Mouse (Mus musculus): ENCODE results near the gene Zfp781. TPM values are rescaled to one million over a fixed set of nuclear protein-coding genes. Genes with fewer than 3 reads are reported as not detected.
"Not testable (repeated sequence)": the region's sequence is repeated elsewhere in the genome, so short reads cannot be mapped to it uniquely, and the experiment has no call there.

Zfp781 gene
- 2.3 and 2.7 TPM in 2 replicates for polyA plus RNA-seq (2015; fragmentation: Nextera tagmentation; extraction: Ambion mirVana)

DNA sequence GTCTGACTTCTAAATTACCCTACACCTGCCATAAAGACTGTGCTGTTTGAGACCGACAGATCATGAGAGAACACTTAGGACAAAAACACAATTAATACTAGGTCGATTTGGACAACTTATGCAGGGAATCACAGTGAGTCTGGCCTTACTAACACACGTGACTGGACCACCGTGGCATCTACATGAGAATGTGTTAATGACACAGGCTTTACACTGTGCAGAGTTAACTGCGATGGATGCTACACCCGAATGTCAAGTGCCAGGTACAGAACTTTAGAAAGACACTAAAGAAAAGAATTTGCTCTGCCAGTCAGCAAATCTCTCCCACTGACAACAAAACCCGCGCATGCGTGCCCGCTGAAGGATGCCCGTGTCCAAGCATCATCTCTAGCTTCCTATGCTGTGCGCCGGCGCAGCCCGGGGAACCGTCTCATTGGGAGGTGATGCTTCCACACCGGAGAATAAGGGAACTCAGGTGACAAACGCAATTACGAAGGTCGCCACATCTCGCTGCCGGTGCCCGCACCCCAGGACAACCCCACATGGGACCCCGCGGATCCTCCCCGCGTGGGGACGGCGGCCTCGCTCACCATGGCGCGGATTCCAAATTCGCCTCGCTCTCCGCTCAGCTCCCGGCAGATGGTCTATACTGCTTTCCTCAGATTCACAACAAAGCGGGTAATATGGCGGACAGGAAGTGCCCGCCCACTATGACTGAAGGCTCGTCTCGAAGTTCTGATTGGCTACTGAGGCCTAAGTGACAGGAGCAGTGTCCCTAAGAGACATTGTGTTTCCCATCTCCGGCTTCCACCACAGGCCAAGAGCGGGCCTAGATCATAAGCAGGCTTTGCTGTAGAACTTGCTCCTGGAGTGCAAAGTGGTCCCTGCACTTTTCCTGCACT lies at the start of gene Zfp781:
Zfp781 (minus strand) TSS at position 639 of the 902 bp plus-strand sequence.
- H3K36me3 ChIP-seq; H3K9ac ChIP-seq; H3K4me2 ChIP-seq (replicated peaks); H3K27ac ChIP-seq; H3K4me3 ChIP-seq (replicated peaks); H3K27me3 ChIP-seq (replicated peaks); H3K4me1 ChIP-seq (replicated peaks); H3K9me3 ChIP-seq: not testable (repeated sequence)
- peak; percentile 100 for ATAC-seq
- no CpG with 5 or more reads among the region's 43 CpGs for WGBS

DNA sequence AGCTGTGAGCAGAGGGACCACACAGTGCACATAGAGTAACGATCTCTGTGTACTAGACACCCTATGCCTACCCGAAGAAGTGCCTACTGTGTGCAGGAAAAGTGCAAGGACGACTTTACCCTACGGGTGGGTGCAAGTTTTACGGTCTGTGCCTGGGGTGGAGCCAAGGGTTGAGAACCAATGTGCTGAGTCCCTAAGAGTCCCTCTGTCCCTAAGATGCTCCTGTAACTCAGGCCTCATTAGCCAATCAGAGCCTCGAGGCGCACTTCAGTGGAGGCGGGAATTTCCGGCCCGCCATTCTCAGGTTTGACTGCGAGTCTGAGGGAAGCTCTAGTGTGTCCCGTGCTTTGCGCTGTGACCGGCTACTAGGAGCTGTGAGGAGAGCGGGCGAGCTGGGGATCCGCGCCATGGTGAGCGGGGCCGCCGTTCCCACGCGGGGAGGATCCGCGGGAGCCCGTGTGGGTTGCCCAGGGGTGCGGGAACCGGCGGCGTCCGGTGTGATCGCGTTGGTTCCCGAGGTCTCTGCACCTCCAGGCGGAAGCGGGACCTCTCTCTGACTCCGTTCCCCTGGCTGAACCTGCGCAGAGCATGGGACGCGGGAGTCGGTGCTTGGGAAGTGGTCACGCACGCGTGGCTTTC lies 48.2 kb upstream of the Zfp781 start:
- H3K27ac ChIP-seq; H3K4me3 ChIP-seq (replicated peaks); H3K4me1 ChIP-seq (replicated peaks); H3K4me2 ChIP-seq (replicated peaks); H3K27me3 ChIP-seq (replicated peaks); H3K9ac ChIP-seq; H3K9me3 ChIP-seq; ATAC-seq; H3K36me3 ChIP-seq: not testable (repeated sequence)
- no CpG with 5 or more reads among the region's 44 CpGs for WGBS

- H3K27ac ChIP-seq; H3K4me2 ChIP-seq (replicated peaks); H3K4me1 ChIP-seq (replicated peaks); H3K36me3 ChIP-seq; H3K9me3 ChIP-seq; H3K27me3 ChIP-seq (replicated peaks); H3K4me3 ChIP-seq (replicated peaks); H3K9ac ChIP-seq: not testable (repeated sequence)
- no CpG with 5 or more reads among the region's 3 CpGs for WGBS
- ATAC-seq, result peak; percentile 57
Observed at GRCm38 (mm10) chr10:81930744-81931118, 451 bp upstream of the Zfp781 start.

DNA sequence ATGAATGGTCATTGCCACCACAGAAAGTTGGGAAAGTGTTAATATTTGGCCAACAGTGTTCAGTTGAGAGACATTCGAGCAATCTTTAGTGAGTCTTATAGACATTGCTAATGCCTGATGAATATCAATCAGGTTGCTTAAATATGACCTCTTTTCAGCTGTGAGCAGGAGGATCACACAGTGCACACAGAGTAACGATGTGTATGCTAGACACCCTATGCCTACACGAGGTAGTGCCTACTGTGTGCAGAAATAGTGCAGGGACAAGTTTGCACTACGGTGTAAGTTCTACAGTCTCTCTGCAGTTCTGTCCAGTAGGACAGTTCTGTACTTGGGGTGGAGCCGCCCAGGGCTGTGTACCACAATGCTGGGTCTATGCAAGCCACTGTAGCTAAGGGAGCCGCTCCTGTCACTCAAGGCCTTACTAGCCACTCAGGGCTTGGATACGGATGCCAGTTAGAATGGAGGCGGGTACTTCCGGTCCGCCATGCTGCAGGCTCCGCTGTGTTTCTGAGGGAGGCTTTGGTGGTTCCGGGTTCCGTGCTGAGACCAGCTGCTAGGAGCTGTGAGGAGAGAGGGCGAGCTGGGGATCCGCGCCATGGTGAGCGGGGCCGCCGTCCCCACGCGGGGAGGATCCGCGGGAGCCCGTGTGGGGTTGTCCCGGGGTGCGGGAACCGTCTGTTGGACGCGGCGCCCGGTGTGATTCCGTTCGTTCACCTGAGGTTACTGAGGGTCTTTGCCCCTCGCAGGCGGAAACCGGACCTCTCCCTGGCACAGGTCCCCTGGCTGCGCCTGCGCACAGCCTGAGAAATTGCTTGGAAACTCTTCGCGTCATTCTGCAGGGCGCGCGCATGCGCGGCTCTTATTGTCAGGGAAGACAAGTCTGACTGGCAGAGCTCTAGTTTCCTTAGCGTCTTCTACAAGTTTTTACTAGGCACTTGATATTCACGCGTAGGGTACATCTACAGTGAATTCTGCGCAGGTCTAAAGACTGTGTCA lies 66.6 kb downstream of the Zfp781 start, which contains the start of gene Gm32687:
Gm32687 (plus strand) TSS at position 526 of the 999 bp plus-strand sequence.
- H3K4me2 ChIP-seq (replicated peaks); H3K9ac ChIP-seq; H3K4me3 ChIP-seq (replicated peaks); H3K9me3 ChIP-seq; H3K36me3 ChIP-seq; H3K4me1 ChIP-seq (replicated peaks); H3K27me3 ChIP-seq (replicated peaks); H3K27ac ChIP-seq: not testable (repeated sequence)
- peak; percentile 100 for ATAC-seq
- WGBS, result 44% methylated on average over 5 of the region's 49 CpGs

Other genes with a start within 250 kb of the Zfp781 start
- 12.3 and 12.7 TPM in 2 replicates for gene Zfp433, start 225.7 kb downstream of the Zfp781 start, polyA plus RNA-seq (2015; fragmentation: Nextera tagmentation; extraction: Ambion mirVana)
- 6.3 and 8.2 TPM in 2 replicates for gene Gm3055, start 159.3 kb downstream of the Zfp781 start, polyA plus RNA-seq (2015; fragmentation: Nextera tagmentation; extraction: Ambion mirVana)
- gene Gm4767, start 118.3 kb downstream of the Zfp781 start, polyA plus RNA-seq (2015; fragmentation: Nextera tagmentation; extraction: Ambion mirVana), result 2.7 and 2.8 TPM in 2 replicates
- 5.5 and 6.3 TPM in 2 replicates for gene Gm32687, start 66.5 kb downstream of the Zfp781 start, polyA plus RNA-seq (2015; fragmentation: Nextera tagmentation; extraction: Ambion mirVana)
- gene Zfp873, start 117.6 kb upstream of the Zfp781 start, polyA plus RNA-seq (2015; fragmentation: Nextera tagmentation; extraction: Ambion mirVana), result 10.7 and 11.3 TPM in 2 replicates
- gene BC024063, start 152.9 kb upstream of the Zfp781 start, polyA plus RNA-seq (2015; fragmentation: Nextera tagmentation; extraction: Ambion mirVana), result 3.1 and 3.8 TPM in 2 replicates
- gene AU041133, start 197.5 kb upstream of the Zfp781 start, polyA plus RNA-seq (2015; fragmentation: Nextera tagmentation; extraction: Ambion mirVana), result 4.6 and 5.4 TPM in 2 replicates